ENCODE assay signal across 23 mouse cellular contexts in the genomic region with DNA sequence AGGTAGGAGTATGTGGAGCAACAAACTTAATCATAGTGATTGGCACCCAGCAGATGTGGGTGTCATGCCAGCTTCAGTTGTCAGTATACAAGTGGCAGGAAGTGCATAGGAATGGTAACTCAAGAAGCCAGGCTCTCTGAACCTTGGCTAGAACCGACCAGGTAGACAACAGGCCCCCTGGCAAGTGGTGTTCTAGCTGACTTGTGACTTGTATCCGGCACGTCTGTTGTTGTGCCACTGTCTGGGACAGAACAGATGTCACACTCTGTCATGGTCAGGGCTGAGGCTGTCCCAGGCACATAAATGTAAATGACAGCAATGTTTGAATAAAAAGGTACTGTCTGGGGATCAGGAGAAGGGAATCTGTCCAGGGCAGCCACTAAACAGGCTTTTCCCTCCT.
"Had no signal": no experiment of that assay in that cellular context is flagged by ENCODE, and none has a peak within 500 bp of the region (broad histone marks: within the 10 kb centered on the region; RNA-seq: fewer than 3 reads in every experiment).

No protein-coding gene starts in this region.

- H3K27ac ChIP-seq: kidney, postnatal 0 days; left cerebral cortex, adult 2 months; limb, embryonic 12.5 days; limb, embryonic 15.5 days; liver, embryonic 14.5 days; macrophage; midbrain, embryonic 12.5 days; midbrain, embryonic 15.5 days; neural tube, embryonic 12.5 days; neural tube, embryonic 15.5 days; stomach, postnatal 0 days had no signal

- DNase-seq: kidney, postnatal 25 days; layer of hippocampus, postnatal 36 days; left cerebral cortex, postnatal 4 days; liver, postnatal 0 days; lung, embryonic 14.5 days; right cerebral cortex, adult 18-20 months; right cerebral cortex, postnatal 14 days; right cerebral cortex, postnatal 4 days; thymus, adult 2 months; thymus, postnatal 14 days; thymus, postnatal 4 days had no signal

- H3K4me2 ChIP-seq: limb, embryonic 12.5 days; limb, embryonic 15.5 days; liver, embryonic 11.5 days; lung, embryonic 14.5 days; midbrain, embryonic 12.5 days; midbrain, embryonic 15.5 days; neural tube, embryonic 12.5 days; neural tube, embryonic 15.5 days had no signal

- H3K4me3 ChIP-seq: left cerebral cortex, adult 2 months; limb, embryonic 12.5 days; limb, embryonic 15.5 days; midbrain, embryonic 12.5 days; midbrain, embryonic 15.5 days; neural tube, embryonic 12.5 days; neural tube, embryonic 15.5 days had no signal

- H3K27me3 ChIP-seq: limb, embryonic 12.5 days; limb, embryonic 15.5 days; midbrain, embryonic 15.5 days; neural tube, embryonic 12.5 days; neural tube, embryonic 15.5 days had no signal

- H3K9ac ChIP-seq: limb, embryonic 12.5 days; limb, embryonic 15.5 days; liver, embryonic 14.5 days; liver, postnatal 0 days; lung, embryonic 14.5 days; midbrain, embryonic 12.5 days; midbrain, embryonic 15.5 days; neural tube, embryonic 12.5 days; neural tube, embryonic 15.5 days had no signal

- ATAC-seq: liver, postnatal 0 days had no signal

- H3K36me3 ChIP-seq: limb, embryonic 12.5 days; limb, embryonic 15.5 days; midbrain, embryonic 12.5 days; midbrain, embryonic 15.5 days; neural tube, embryonic 12.5 days; neural tube, embryonic 15.5 days had no signal

- H3K4me1 ChIP-seq: midbrain, embryonic 12.5 days; midbrain, embryonic 15.5 days; neural tube, embryonic 12.5 days; neural tube, embryonic 15.5 days had no signal

- H3K9me3 ChIP-seq: limb, embryonic 12.5 days; limb, embryonic 15.5 days; midbrain, embryonic 12.5 days; midbrain, embryonic 15.5 days; neural tube, embryonic 12.5 days; neural tube, embryonic 15.5 days had no signal
